Mouse (Mus musculus) frontal cortex, postnatal 10 days (tissue): ENCODE results near the gene Sf3a2.

Experiments
- DNase-seq, 2 experiments: peaks; one replicate each; pipeline ENCODE4 v3.0.0; 2022; ENCODE audit warnings: low spot score in 2 of 2, mixed read lengths in 1 of 2

Gene Sf3a2

DNA sequence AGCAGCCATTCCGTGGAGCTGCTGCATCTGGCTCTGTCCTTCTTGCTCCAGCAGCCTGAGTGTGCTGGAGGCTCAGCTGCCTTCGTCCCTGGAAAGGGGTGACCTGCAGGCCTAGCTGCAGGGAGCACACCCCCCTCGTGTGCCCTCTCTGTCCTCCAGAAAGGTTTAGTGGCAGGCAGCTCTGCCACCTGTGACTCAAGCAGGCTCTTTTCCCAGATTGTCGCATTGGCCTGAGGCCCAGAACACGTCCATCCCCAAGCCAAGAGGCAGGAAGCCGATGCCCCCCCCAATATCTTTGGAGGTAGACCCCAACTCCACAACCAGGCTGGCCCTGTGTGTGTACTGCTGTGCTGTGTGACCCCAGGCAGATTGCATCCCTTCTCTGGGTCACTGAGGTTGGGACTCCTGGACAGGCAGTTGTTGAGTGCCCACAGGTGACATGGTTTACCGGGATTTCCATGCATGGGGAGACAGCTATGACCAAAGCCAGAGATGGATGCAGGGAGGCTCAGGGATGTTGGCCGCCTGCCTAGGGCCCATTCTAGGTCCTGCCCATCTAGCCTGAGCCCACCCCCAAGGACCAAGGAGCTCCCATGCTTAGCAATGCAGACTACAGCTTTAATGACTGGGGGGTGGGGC is 47.2 kb downstream of the Sf3a2 start:
- no peak for DNase-seq

DNA sequence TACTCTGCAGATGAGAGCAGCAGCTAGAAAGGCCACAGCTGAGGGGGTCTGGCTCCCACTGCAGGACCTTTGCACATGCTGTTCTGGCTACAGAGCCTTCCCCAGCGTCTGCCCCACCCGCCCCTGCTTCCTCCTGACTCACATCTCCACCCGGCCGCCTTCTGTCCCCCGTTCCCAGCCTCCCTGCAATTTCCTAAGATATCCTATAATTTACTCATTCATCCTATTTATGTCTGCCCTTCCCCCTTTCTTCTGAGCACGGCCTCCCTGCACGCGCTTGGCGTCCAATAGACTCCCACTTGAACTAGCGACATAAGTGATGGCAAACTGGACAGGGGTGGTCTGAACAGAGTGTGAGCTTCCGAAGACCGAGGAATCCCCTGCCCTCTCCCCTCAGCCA is 47.7 kb downstream of the Sf3a2 start:
- DNase-seq = no peak

- no peak for DNase-seq
These were observed 50.6 kb downstream of the Sf3a2 start for GRCm38 (mm10) chr10:80848571-80848970.
